Mouse (Mus musculus): Measurements from ENCODE around the gene Slc30a9. TPM values are rescaled to one million over a fixed set of nuclear protein-coding genes. Genes with fewer than 3 reads are reported as not detected.

Gene Slc30a9
- polyA plus RNA-seq, 1 experiment from 2014 or later, result 154 TPM

DNA sequence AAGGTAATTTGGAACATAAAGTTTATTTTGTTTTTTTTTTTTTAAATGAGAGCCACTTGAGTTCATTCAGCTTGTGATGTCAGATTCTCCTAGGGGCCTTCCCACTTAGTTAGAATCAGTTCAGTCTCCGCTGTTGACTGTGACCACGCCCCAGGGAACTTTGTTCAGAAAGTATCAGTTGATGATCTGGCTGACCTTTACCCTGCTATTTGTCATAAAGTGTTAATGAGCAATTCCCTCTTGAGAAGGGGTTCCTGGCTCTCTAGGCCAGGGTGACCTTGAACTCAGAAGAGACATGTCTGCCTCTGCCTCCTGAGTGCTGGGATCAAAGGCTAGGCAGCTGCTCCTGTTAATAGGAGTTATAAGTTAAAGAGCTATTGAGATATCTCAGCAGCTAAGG is 40.3 kb downstream of the Slc30a9 start:
- ATAC-seq (ENCODE audit: insufficient read depth, low FRiP score, low TSS enrichment) (no peak), DNase-seq (ENCODE audit: low spot score) (no peak)
- no peaks in the 10 kb centered on the region for H3K4me1 ChIP-seq (ENCODE audit: control insufficient read depth, insufficient read depth, low read length)
- H3K4me2 ChIP-seq (ENCODE audit: low read depth), result no peak overlapping the region
- H3K9ac ChIP-seq (ENCODE audit: low read length), result no peak overlapping the region
- H3K9me3 ChIP-seq (ENCODE audit: control insufficient read depth, low read length), result no peaks in the 10 kb centered on the region
- H3K27me3 ChIP-seq (ENCODE audit: control insufficient read depth, insufficient read depth, low read length), result no peaks in the 10 kb centered on the region
- WGBS, result 92% methylated on average over 2 of the region's 2 CpGs
- no peak overlapping the region for H3K4me3 ChIP-seq (ENCODE audit: low read depth, low read length)
- H3K27ac ChIP-seq (ENCODE audit: low read depth, low read length), result no peak overlapping the region
- H3K36me3 ChIP-seq (ENCODE audit: control insufficient read depth, insufficient read depth, low read length), result peaks cover 6% of the 10 kb centered on the region; the same call in 1 of the 2 replicates

DNA sequence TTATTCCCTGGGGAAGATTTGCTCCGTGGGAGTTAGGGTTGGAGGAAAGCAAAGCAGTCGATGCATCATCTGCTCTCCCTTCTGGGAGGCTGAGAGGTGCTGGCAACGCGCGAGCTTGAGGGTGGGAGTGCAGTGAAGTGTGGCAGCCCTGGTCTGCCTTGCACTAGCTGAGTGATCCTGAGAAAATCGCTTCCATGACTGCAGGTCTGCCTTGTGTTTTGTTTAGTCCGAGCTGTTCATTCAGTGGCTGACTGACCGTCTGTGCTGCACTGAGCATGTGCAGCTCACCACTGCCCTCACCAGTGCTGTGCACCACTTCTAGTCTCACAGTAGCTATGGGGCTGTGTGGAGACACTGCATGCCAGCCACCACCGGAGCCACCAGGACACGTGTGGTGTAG is 42.2 kb downstream of the Slc30a9 start:
- Histone ChIP-seq H3K4me2 (ENCODE audit: low read depth) (no peak overlapping the region), H3K27me3 (ENCODE audit: control insufficient read depth, insufficient read depth, low read length) (no peaks in the 10 kb centered on the region), H3K4me1 (ENCODE audit: control insufficient read depth, insufficient read depth, low read length) (no peaks in the 10 kb centered on the region), H3K9me3 (ENCODE audit: control insufficient read depth, low read length) (no peaks in the 10 kb centered on the region), H3K27ac (ENCODE audit: low read depth, low read length) (no peak overlapping the region), H3K36me3 (ENCODE audit: control insufficient read depth, insufficient read depth, low read length) (0 out of 2 replicates have a peak, but pooled peaks cover 5% of the 10 kb centered on the region), H3K9ac (ENCODE audit: low read length) (no peak overlapping the region), H3K4me3 (ENCODE audit: low read depth, low read length) (no peak overlapping the region)
- ATAC-seq (ENCODE audit: insufficient read depth, low FRiP score, low TSS enrichment) (no peak), DNase-seq (ENCODE audit: low spot score) (no peak)
- 82% methylated on average over 10 of the region's 10 CpGs for WGBS

DNA sequence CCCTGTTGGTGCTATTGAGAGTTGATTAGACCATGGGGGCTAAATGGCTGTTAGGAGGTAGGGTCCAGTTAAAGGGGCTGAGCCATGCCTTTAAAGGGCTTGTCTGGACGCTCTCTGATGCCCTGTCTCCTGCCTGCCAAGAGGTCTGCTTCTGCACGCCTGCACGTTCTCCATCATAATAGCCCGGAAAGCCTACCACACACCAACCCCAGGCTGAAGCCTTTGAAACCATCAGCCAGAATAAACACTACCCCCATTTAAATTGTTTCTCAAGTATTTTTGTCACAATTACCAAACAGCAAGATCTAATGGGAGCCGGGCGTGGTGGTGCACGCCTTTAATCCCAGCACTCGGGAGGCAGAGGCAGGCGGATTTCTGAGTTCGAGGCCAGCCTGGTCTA is 55.6 kb downstream of the Slc30a9 start:
- Histone ChIP-seq H3K4me2 (ENCODE audit: low read depth) (no peak overlapping the region), H3K36me3 (ENCODE audit: control insufficient read depth, insufficient read depth, low read length) (no peaks in the 10 kb centered on the region), H3K9me3 (ENCODE audit: control insufficient read depth, low read length) (no peaks in the 10 kb centered on the region), H3K27ac (ENCODE audit: low read depth, low read length) (no peak overlapping the region), H3K4me1 (ENCODE audit: control insufficient read depth, insufficient read depth, low read length) (no peaks in the 10 kb centered on the region), H3K9ac (ENCODE audit: low read length) (no peak overlapping the region), H3K4me3 (ENCODE audit: low read depth, low read length) (no peak overlapping the region), H3K27me3 (ENCODE audit: control insufficient read depth, insufficient read depth, low read length) (no peaks in the 10 kb centered on the region)
- WGBS, result 92% methylated on average over 10 of the region's 10 CpGs
- no peak for DNase-seq (ENCODE audit: low spot score)
- no peak for ATAC-seq (ENCODE audit: insufficient read depth, low FRiP score, low TSS enrichment)

- ATAC-seq (ENCODE audit: insufficient read depth, low FRiP score, low TSS enrichment), result no peak
- WGBS, result 87% methylated on average over 2 of the region's 2 CpGs
- no peaks in the 10 kb centered on the region for H3K9me3 ChIP-seq (ENCODE audit: control insufficient read depth, low read length)
Measured at GRCm38 (mm10) chr5:67362931-67363330, 56.2 kb downstream of the Slc30a9 start.

GRCm38 (mm10) chr5:67377044-67377621 is 70.4 kb downstream of the Slc30a9 start:
- Histone ChIP-seq H3K9me3 (ENCODE audit: control insufficient read depth, low read length) (no peaks in the 10 kb centered on the region), H3K9ac (ENCODE audit: low read length) (no peak overlapping the region)

More at GRCm38 (mm10) chr5:67362931-67363330, 56.2 kb downstream of the Slc30a9 start:
- Histone ChIP-seq H3K4me3 (ENCODE audit: low read depth, low read length) (no peak overlapping the region), H3K4me2 (ENCODE audit: low read depth) (no peak overlapping the region), H3K27ac (ENCODE audit: low read depth, low read length) (no peak overlapping the region), H3K9ac (ENCODE audit: low read length) (no peak overlapping the region), H3K36me3 (ENCODE audit: control insufficient read depth, insufficient read depth, low read length) (no peaks in the 10 kb centered on the region), H3K4me1 (ENCODE audit: control insufficient read depth, insufficient read depth, low read length) (no peaks in the 10 kb centered on the region), H3K27me3 (ENCODE audit: control insufficient read depth, insufficient read depth, low read length) (no peaks in the 10 kb centered on the region)
- no peak for DNase-seq (ENCODE audit: low spot score)

GRCm38 (mm10) chr5:67381690-67382089 is 74.9 kb downstream of the Slc30a9 start:
- H3K4me3 ChIP-seq (ENCODE audit: low read depth, low read length), result no peak overlapping the region
- H3K4me1 ChIP-seq (ENCODE audit: control insufficient read depth, insufficient read depth, low read length), result no peaks in the 10 kb centered on the region
- no peak overlapping the region for H3K27ac ChIP-seq (ENCODE audit: low read depth, low read length)
- no peak overlapping the region for H3K9ac ChIP-seq (ENCODE audit: low read length)
- H3K27me3 ChIP-seq (ENCODE audit: control insufficient read depth, insufficient read depth, low read length), result no peaks in the 10 kb centered on the region
- H3K36me3 ChIP-seq (ENCODE audit: control insufficient read depth, insufficient read depth, low read length), result no peaks in the 10 kb centered on the region
- peak; percentile 74; the same call in 1 of the 2 replicates for ATAC-seq (ENCODE audit: insufficient read depth, low FRiP score, low TSS enrichment)
- 80% methylated on average over 2 of the region's 2 CpGs for WGBS
- no peak for DNase-seq (ENCODE audit: low spot score)
- H3K9me3 ChIP-seq (ENCODE audit: control insufficient read depth, low read length), result no peaks in the 10 kb centered on the region
- H3K4me2 ChIP-seq (ENCODE audit: low read depth), result no peak overlapping the region

More at GRCm38 (mm10) chr5:67377044-67377621, 70.4 kb downstream of the Slc30a9 start:
- Histone ChIP-seq H3K36me3 (ENCODE audit: control insufficient read depth, insufficient read depth, low read length) (no peaks in the 10 kb centered on the region), H3K27me3 (ENCODE audit: control insufficient read depth, insufficient read depth, low read length) (no peaks in the 10 kb centered on the region), H3K4me3 (ENCODE audit: low read depth, low read length) (no peak overlapping the region), H3K27ac (ENCODE audit: low read depth, low read length) (no peak overlapping the region), H3K4me2 (ENCODE audit: low read depth) (no peak overlapping the region), H3K4me1 (ENCODE audit: control insufficient read depth, insufficient read depth, low read length) (no peaks in the 10 kb centered on the region)
- no peak for ATAC-seq (ENCODE audit: insufficient read depth, low FRiP score, low TSS enrichment)
- 82% methylated on average over 8 of the region's 8 CpGs for WGBS
- no peak for DNase-seq (ENCODE audit: low spot score)

DNA sequence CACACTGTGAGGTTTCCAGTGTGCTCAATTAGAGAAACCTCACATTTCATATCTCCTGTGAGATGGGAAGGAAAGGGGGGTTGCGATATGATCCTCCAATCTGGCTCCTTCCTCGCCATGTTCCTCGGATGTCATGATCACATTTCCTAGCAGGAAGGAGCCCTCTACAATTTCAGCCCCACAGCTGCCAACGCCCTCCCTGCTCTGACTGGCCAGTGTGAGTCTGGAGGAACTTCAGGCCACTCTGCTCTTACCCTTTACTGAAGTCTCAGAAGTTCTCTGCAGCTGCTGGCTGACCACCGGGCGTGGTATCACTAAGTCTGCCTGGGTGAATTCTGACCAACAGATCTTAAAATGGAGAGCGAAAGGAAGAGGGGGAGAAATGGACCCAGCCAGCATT is 75.8 kb downstream of the Slc30a9 start:
- Histone ChIP-seq H3K36me3 (ENCODE audit: control insufficient read depth, insufficient read depth, low read length) (no peaks in the 10 kb centered on the region), H3K27me3 (ENCODE audit: control insufficient read depth, insufficient read depth, low read length) (no peaks in the 10 kb centered on the region), H3K4me3 (ENCODE audit: low read depth, low read length) (no peak overlapping the region), H3K9ac (ENCODE audit: low read length) (no peak overlapping the region), H3K4me1 (ENCODE audit: control insufficient read depth, insufficient read depth, low read length) (no peaks in the 10 kb centered on the region), H3K9me3 (ENCODE audit: control insufficient read depth, low read length) (no peaks in the 10 kb centered on the region), H3K4me2 (ENCODE audit: low read depth) (no peak overlapping the region), H3K27ac (ENCODE audit: low read depth, low read length) (no peak overlapping the region)
- DNase-seq (ENCODE audit: low spot score) (no peak), ATAC-seq (ENCODE audit: insufficient read depth, low FRiP score, low TSS enrichment) (no peak)
- WGBS, result 98% methylated on average over 7 of the region's 7 CpGs

DNA sequence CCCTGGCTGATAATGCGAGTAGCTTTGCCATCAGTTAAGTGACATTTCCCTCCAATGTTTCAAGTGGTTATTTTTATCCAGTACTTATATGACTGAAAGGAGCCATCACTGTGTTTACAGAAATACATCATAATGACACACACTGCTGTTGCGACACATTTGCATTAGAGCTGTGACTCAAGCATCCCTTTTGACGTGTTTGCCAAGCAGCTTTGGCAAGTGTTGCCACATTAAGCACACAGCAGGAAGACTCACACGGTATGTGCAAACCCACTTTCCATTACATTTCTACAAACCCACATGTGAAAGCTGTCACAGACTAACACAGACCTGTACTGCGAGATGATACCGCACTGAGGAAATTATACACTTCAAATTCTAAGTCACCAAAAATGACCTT is 87.2 kb downstream of the Slc30a9 start:
- Histone ChIP-seq H3K4me2 (ENCODE audit: low read depth) (no peak overlapping the region), H3K27ac (ENCODE audit: low read depth, low read length) (no peak overlapping the region), H3K9me3 (ENCODE audit: control insufficient read depth, low read length) (no peaks in the 10 kb centered on the region), H3K4me3 (ENCODE audit: low read depth, low read length) (no peak overlapping the region), H3K4me1 (ENCODE audit: control insufficient read depth, insufficient read depth, low read length) (no peaks in the 10 kb centered on the region), H3K36me3 (ENCODE audit: control insufficient read depth, insufficient read depth, low read length) (no peaks in the 10 kb centered on the region), H3K9ac (ENCODE audit: low read length) (no peak overlapping the region), H3K27me3 (ENCODE audit: control insufficient read depth, insufficient read depth, low read length) (no peaks in the 10 kb centered on the region)
- ATAC-seq (ENCODE audit: insufficient read depth, low FRiP score, low TSS enrichment) (no peak), DNase-seq (ENCODE audit: low spot score) (no peak)
- 94% methylated on average over 6 of the region's 6 CpGs for WGBS

- Histone ChIP-seq H3K4me1 (ENCODE audit: control insufficient read depth, insufficient read depth, low read length) (no peaks in the 10 kb centered on the region), H3K4me2 (ENCODE audit: low read depth) (no peak overlapping the region), H3K27me3 (ENCODE audit: control insufficient read depth, insufficient read depth, low read length) (no peaks in the 10 kb centered on the region), H3K36me3 (ENCODE audit: control insufficient read depth, insufficient read depth, low read length) (no peaks in the 10 kb centered on the region), H3K4me3 (ENCODE audit: low read depth, low read length) (no peak overlapping the region), H3K9ac (ENCODE audit: low read length) (no peak overlapping the region), H3K9me3 (ENCODE audit: control insufficient read depth, low read length) (no peaks in the 10 kb centered on the region), H3K27ac (ENCODE audit: low read depth, low read length) (no peak overlapping the region)
- WGBS, result 92% methylated on average over 11 of the region's 11 CpGs
- DNase-seq (ENCODE audit: low spot score) (no peak), ATAC-seq (ENCODE audit: insufficient read depth, low FRiP score, low TSS enrichment) (no peak)
Measured at GRCm38 (mm10) chr5:67395211-67395851, 88.6 kb downstream of the Slc30a9 start.
